Mouse (Mus musculus): ENCODE results near the gene Ccdc114.

Ccdc114 gene

DNA sequence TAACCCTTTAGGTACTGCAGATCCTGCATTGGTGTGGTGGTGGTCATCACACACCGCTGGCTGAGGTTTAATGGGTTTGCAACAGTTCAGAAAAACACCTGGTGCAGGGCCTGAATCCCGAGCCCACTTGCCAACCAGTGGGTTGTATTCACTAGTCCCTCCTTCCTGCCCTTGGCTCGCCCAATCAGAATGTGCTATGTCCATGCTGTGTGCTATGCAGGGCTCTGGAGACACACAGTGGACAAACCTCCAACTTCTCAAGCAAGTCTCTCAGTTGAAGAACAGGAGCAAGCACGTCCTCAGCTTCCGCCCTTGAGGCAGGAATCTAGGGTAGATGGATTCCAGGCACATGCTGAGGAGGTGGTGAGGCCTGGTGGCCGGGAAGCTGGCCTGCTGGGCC lies 50.6 kb downstream of the Ccdc114 start:
- in situ Hi-C loops (cut with MboI; ENCODE audit: low sequenced_read_pairs): no loop called here

DNA sequence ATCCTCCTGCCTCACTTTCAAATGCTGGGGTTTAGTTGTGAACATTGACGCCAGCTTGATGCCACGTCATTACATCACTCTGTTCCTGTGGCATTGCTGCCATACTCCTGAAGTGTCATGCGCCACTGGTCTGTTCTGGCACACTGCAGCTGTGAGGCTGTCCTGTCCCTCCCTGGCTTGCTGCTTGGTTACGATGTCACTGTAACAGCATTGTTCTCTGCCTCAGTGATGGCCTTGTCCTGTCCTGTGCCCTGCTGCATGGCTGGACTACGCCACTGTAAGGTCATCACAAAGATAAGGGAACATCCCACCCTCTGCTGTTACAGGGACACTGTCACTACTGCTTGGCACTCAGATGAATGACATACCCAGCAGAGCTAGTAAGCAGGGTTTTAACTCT lies 57.7 kb downstream of the Ccdc114 start:
- in situ Hi-C loops (cut with MboI; ENCODE audit: low sequenced_read_pairs): no loop called here

DNA sequence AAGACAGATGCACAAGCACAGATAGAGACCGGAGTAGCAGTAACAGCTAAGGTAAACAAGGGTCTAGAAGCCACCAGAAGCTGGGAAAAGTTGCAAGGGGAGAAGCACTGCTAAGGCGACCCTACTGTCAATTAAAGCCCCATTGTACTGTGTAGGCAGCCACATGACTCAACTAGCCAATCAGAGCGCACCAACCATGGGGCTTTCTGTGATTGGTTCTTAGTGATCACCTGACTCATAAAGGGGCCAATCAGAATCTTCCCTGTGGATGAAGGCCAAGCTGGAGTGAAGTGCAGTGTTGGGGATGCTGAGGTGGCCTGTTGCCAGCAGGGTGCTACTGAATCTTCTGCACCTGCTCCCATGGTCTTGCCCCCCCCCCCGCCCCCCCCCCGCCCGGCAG lies 63.0 kb downstream of the Ccdc114 start:
- in situ Hi-C loops (cut with MboI; ENCODE audit: low sequenced_read_pairs): no loop called here

DNA sequence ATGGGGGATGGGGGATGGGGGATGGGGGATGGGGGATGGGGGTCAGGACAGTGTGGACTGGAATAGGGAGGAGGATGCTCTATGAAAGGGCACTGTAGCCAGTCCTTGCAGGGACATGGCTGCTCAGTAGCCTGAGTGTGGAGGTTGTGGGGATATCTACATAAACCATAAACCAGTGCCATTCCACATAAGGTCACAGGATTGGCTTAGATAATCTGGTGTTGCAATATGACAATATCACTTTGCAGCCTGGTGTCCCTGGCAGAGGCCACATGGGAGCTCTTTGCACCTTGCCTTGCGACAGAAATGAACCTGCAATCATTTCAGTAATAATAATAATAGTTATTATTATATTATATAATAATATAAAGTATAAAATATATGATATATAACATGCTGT lies 64.5 kb downstream of the Ccdc114 start:
- in situ Hi-C loops (cut with MboI; ENCODE audit: low sequenced_read_pairs): no loop called here

GRCm38 (mm10) chr7:45992470-45992869 lies 68.6 kb downstream of the Ccdc114 start:
- in situ Hi-C loops (cut with MboI; ENCODE audit: low sequenced_read_pairs): no loop called here
